Mouse (Mus musculus): ENCODE measurements around the gene Pla2g2e. TPM values are rescaled to one million over a fixed set of nuclear protein-coding genes. Genes with fewer than 3 reads are reported as not detected.

The Pla2g2e gene
- polyA plus RNA-seq (2011; ENCODE audit: insufficient read length, low read depth, missing spikeins), result 0.61 TPM in 1 of 2 replicates, not detected in the other

GRCm38 (mm10) chr4:138877731-138878130 is at the start of gene Pla2g2e:
Gene Pla2g2e, plus strand, starts transcription at chr4:138877942.
- H3K27ac ChIP-seq (ENCODE audit: insufficient read depth, low read length), result 0 out of 2 replicates have a peak within 1 kb of the TSS, but pooled peaks have one; percentile 1
- no peak within 1 kb of the TSS for H3K4me3 ChIP-seq (ENCODE audit: insufficient read depth, low read length)
- TF ChIP-seq POLR2A (IDR thresholded peaks at IDR 0.05; ENCODE audit: low read depth, low read length) (no peak), CTCF (IDR thresholded peaks at IDR 0.05; ENCODE audit: borderline replicate concordance, insufficient read depth, low read length) (no peak)
- H3K4me1 ChIP-seq (ENCODE audit: control insufficient read depth, insufficient read depth, low read length), result peaks cover 2% of the 10 kb centered on the region; the same call in 1 of the 2 replicates

GRCm38 (mm10) chr4:138839806-138840205 is 37.9 kb upstream of the Pla2g2e start:
- Histone ChIP-seq H3K4me3 (ENCODE audit: insufficient read depth, low read length) (no peak overlapping the region), H3K4me1 (ENCODE audit: control insufficient read depth, insufficient read depth, low read length) (no peaks in the 10 kb centered on the region), H3K27ac (ENCODE audit: insufficient read depth, low read length) (no peak overlapping the region)
- TF ChIP-seq POLR2A (IDR thresholded peaks at IDR 0.05; ENCODE audit: low read depth, low read length), result no peak
- TF ChIP-seq CTCF (IDR thresholded peaks at IDR 0.05; ENCODE audit: borderline replicate concordance, insufficient read depth, low read length), result no peak

- H3K27ac ChIP-seq (ENCODE audit: insufficient read depth, low read length), result no peak overlapping the region
- TF ChIP-seq POLR2A (IDR thresholded peaks at IDR 0.05; ENCODE audit: low read depth, low read length) (no peak), CTCF (IDR thresholded peaks at IDR 0.05; ENCODE audit: borderline replicate concordance, insufficient read depth, low read length) (no peak)
- no peak overlapping the region for H3K4me3 ChIP-seq (ENCODE audit: insufficient read depth, low read length)
- no peaks in the 10 kb centered on the region for H3K4me1 ChIP-seq (ENCODE audit: control insufficient read depth, insufficient read depth, low read length)
These were observed 37.0 kb upstream of the Pla2g2e start for GRCm38 (mm10) chr4:138840726-138841125.

- no peak overlapping the region for H3K4me3 ChIP-seq (ENCODE audit: insufficient read depth, low read length)
- H3K4me1 ChIP-seq (ENCODE audit: control insufficient read depth, insufficient read depth, low read length), result no peaks in the 10 kb centered on the region
- TF ChIP-seq CTCF (IDR thresholded peaks at IDR 0.05; ENCODE audit: borderline replicate concordance, insufficient read depth, low read length) (no peak), POLR2A (IDR thresholded peaks at IDR 0.05; ENCODE audit: low read depth, low read length) (no peak)
These were observed 36.4 kb upstream of the Pla2g2e start for GRCm38 (mm10) chr4:138841386-138841785.

GRCm38 (mm10) chr4:138851463-138851862 is 26.3 kb upstream of the Pla2g2e start:
- no peak for TF ChIP-seq POLR2A (IDR thresholded peaks at IDR 0.05; ENCODE audit: low read depth, low read length)
- TF ChIP-seq CTCF (IDR thresholded peaks at IDR 0.05; ENCODE audit: borderline replicate concordance, insufficient read depth, low read length), result peak; percentile 97
- no peaks in the 10 kb centered on the region for H3K4me1 ChIP-seq (ENCODE audit: control insufficient read depth, insufficient read depth, low read length)
- no peak overlapping the region for H3K4me3 ChIP-seq (ENCODE audit: insufficient read depth, low read length)
- no peak overlapping the region for H3K27ac ChIP-seq (ENCODE audit: insufficient read depth, low read length)

More at GRCm38 (mm10) chr4:138841386-138841785, 36.4 kb upstream of the Pla2g2e start:
- H3K27ac ChIP-seq (ENCODE audit: insufficient read depth, low read length), result no peak overlapping the region

GRCm38 (mm10) chr4:138852961-138853360 is 24.8 kb upstream of the Pla2g2e start:
- Histone ChIP-seq H3K4me3 (ENCODE audit: insufficient read depth, low read length) (no peak overlapping the region), H3K27ac (ENCODE audit: insufficient read depth, low read length) (no peak overlapping the region), H3K4me1 (ENCODE audit: control insufficient read depth, insufficient read depth, low read length) (no peaks in the 10 kb centered on the region)
- TF ChIP-seq POLR2A (IDR thresholded peaks at IDR 0.05; ENCODE audit: low read depth, low read length), result no peak
- no peak for TF ChIP-seq CTCF (IDR thresholded peaks at IDR 0.05; ENCODE audit: borderline replicate concordance, insufficient read depth, low read length)

GRCm38 (mm10) chr4:138855092-138855632 is 22.6 kb upstream of the Pla2g2e start:
- no peak overlapping the region for H3K27ac ChIP-seq (ENCODE audit: insufficient read depth, low read length)
- no peaks in the 10 kb centered on the region for H3K4me1 ChIP-seq (ENCODE audit: control insufficient read depth, insufficient read depth, low read length)
- TF ChIP-seq CTCF (IDR thresholded peaks at IDR 0.05; ENCODE audit: borderline replicate concordance, insufficient read depth, low read length), result no peak
- TF ChIP-seq POLR2A (IDR thresholded peaks at IDR 0.05; ENCODE audit: low read depth, low read length), result no peak

GRCm38 (mm10) chr4:138856491-138856890 is 21.3 kb upstream of the Pla2g2e start:
- Histone ChIP-seq H3K27ac (ENCODE audit: insufficient read depth, low read length) (no peak overlapping the region), H3K4me1 (ENCODE audit: control insufficient read depth, insufficient read depth, low read length) (no peaks in the 10 kb centered on the region), H3K4me3 (ENCODE audit: insufficient read depth, low read length) (no peak overlapping the region)
- TF ChIP-seq POLR2A (IDR thresholded peaks at IDR 0.05; ENCODE audit: low read depth, low read length), result no peak
- TF ChIP-seq CTCF (IDR thresholded peaks at IDR 0.05; ENCODE audit: borderline replicate concordance, insufficient read depth, low read length), result peak; percentile 78; the same call in 1 of the 2 replicates

More at GRCm38 (mm10) chr4:138855092-138855632, 22.6 kb upstream of the Pla2g2e start:
- H3K4me3 ChIP-seq (ENCODE audit: insufficient read depth, low read length), result no peak overlapping the region

- TF ChIP-seq CTCF (IDR thresholded peaks at IDR 0.05; ENCODE audit: borderline replicate concordance, insufficient read depth, low read length) (no peak), POLR2A (IDR thresholded peaks at IDR 0.05; ENCODE audit: low read depth, low read length) (no peak)
- H3K4me1 ChIP-seq (ENCODE audit: control insufficient read depth, insufficient read depth, low read length), result no peaks in the 10 kb centered on the region
- no peak overlapping the region for H3K27ac ChIP-seq (ENCODE audit: insufficient read depth, low read length)
- no peak overlapping the region for H3K4me3 ChIP-seq (ENCODE audit: insufficient read depth, low read length)
These were observed 20.2 kb upstream of the Pla2g2e start for GRCm38 (mm10) chr4:138857576-138857975.

- H3K27ac ChIP-seq (ENCODE audit: insufficient read depth, low read length), result no peak overlapping the region
- no peak overlapping the region for H3K4me3 ChIP-seq (ENCODE audit: insufficient read depth, low read length)
- no peaks in the 10 kb centered on the region for H3K4me1 ChIP-seq (ENCODE audit: control insufficient read depth, insufficient read depth, low read length)
- TF ChIP-seq CTCF (IDR thresholded peaks at IDR 0.05; ENCODE audit: borderline replicate concordance, insufficient read depth, low read length) (no peak), POLR2A (IDR thresholded peaks at IDR 0.05; ENCODE audit: low read depth, low read length) (no peak)
These were observed 19.3 kb upstream of the Pla2g2e start for GRCm38 (mm10) chr4:138858446-138858845.

All from embryonic fibroblast, embryonic 13.5 days (primary cell).